Mouse (Mus musculus) kidney, embryonic 15.5 days (tissue): ENCODE measurements around the gene Bhlhe40. TPM values are rescaled to one million over a fixed set of nuclear protein-coding genes. Genes with fewer than 3 reads are reported as not detected.

ENCODE experiments used
- ATAC-seq: fragments of 200-750 bp; cut with Nextera tagmentation; replicated peaks from 2 replicates; pipeline ENCODE4 v1.8.0; 2017; ENCODE audit warnings: moderate TSS enrichment; ENCODE audit not compliant: low FRiP score
- H3K27ac ChIP-seq: fragments of 300-500 bp; sonication (generic); 2 replicates; pipeline ENCODE4 v1.5.1; 2015; ENCODE audit warnings: mild to moderate bottlenecking, inconsistent platforms
- H3K27me3 ChIP-seq: fragments of 300-500 bp; sonication (generic); 2 replicates; pipeline ENCODE4 v1.6.1; 2015; ENCODE audit warnings: inconsistent platforms
- H3K36me3 ChIP-seq: fragments of 300-500 bp; sonication (generic); 2 replicates; pipeline ENCODE4 v1.6.1; 2015; ENCODE audit warnings: inconsistent platforms
- H3K4me1 ChIP-seq: fragments of 300-500 bp; sonication (generic); 2 replicates; pipeline ENCODE4 v1.6.1; 2015; ENCODE audit warnings: inconsistent platforms
- H3K4me2 ChIP-seq: fragments of 300-500 bp; sonication (generic); 2 replicates; pipeline ENCODE4 v1.6.1; 2015; ENCODE audit warnings: moderate library complexity, mild to moderate bottlenecking, inconsistent platforms
- H3K4me3 ChIP-seq: fragments of 300-500 bp; sonication (generic); replicated peaks from 2 replicates; pipeline ENCODE4 v1.5.1; 2015; ENCODE audit warnings: mild to moderate bottlenecking, inconsistent platforms
- H3K9ac ChIP-seq: fragments of 300-500 bp; sonication (generic); 2 replicates; pipeline ENCODE4 v1.6.1; 2015; ENCODE audit warnings: mild to moderate bottlenecking, inconsistent platforms
- H3K9me3 ChIP-seq: fragments of 300-500 bp; sonication (generic); replicated peaks from 2 replicates; pipeline ENCODE4 v1.6.1; 2016; ENCODE audit warnings: inconsistent platforms
- WGBS: fragments of 180-500 bp; shearing (Covaris S2); methylation state at CpG from one replicate; pipeline ENCODE4 v1.1.7; 2015; ENCODE audit warnings: mixed read lengths; 5-methylcytosine and 5-hydroxymethylcytosine counted together
- polyA plus RNA-seq: library from polyadenylated mRNA; unstranded; fragments of >200 nt; fragmentation: Nextera tagmentation; extraction: Ambion mirVana; gene quantifications from 2 replicates; pipeline ENCODE4 v1.2.1, GENCODE M21; 2015

Gene Bhlhe40
- polyA plus RNA-seq, 1 experiment from 2014 or later: 16.0 TPM

DNA sequence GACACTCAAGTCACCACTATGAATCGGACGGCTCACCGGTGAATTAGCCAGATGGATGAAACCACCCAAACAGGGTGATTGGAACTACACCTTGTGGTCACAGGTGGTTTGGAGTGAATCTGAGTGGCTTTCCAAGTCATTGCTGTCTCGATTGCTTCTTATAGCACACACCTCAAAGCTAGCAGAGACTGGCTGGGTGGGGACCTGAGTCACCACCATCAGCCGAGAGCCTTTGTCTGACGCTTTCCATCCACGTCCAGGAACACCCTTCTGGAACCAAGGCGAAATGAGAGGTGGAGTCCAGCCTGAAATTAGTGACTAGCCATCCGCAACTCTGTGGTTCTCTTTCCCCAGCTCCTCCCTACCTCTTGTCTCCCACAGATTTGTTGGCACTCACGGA is 36.9 kb downstream of the Bhlhe40 start:
- 91% methylated on average over 10 of the region's 10 CpGs for WGBS
- ATAC-seq: no peak
- no peak overlapping the region for H3K9ac ChIP-seq

DNA sequence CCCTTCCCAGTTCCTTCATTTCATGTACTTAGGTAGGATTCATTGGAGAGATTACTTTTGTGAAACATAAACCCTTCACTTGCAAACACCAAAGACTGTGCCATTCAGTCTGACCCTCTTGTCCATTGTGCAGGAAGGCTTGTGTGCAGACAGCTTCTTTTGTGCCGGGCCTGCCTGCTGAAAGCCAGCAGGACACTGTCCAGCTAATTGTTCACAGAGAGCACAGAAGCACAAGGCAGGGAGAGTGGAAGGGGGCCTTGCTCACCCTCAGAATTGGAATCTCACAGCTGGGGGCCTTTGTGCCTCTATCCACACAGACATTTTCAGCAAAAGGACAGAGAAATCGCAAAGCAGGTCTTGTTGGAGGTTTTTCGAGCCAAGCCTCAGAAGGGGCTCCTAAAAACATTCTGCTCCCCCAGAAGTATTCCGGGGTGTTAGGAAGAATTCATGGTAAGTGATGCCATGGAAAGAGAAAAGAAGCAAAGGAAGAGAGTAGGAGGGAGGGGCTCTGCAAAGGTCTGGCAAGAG is 38.0 kb downstream of the Bhlhe40 start:
- 78% methylated on average over 4 of the region's 4 CpGs for WGBS
- ATAC-seq: no peak

More for the DNA sequence above, 36.9 kb downstream of the Bhlhe40 start:
- Histone ChIP-seq H3K9me3 (no peaks in the 10 kb centered on the region), H3K36me3 (no peaks in the 10 kb centered on the region), H3K4me2 (no peak overlapping the region), H3K4me1 (peaks cover 6% of the 10 kb centered on the region), H3K4me3 (no peak overlapping the region), H3K27me3 (no peaks in the 10 kb centered on the region), H3K27ac (no peak overlapping the region)

DNA sequence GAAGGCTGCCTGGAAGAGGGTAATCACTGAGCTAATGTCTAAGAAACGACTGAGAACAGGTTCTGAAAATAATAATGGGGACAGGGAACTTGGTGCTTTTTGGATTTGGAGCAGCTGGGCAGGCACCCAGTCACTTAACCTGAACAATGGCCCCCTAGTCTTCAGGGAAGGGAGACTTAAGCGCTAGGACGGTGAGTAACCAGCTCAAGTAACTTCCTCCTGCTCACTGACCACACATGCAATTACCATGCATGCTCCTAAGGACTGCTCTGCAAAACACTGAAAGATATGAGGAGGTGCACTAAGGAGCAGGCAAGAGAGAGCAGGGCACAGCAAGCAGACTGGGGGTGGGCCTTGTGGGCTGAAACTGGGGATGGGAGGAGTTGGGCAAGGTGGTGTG is 39.2 kb downstream of the Bhlhe40 start:
- no peak for ATAC-seq
- WGBS: 69% methylated on average over 3 of the region's 3 CpGs

More for the DNA sequence above, 38.0 kb downstream of the Bhlhe40 start:
- Histone ChIP-seq H3K27me3 (no peaks in the 10 kb centered on the region), H3K4me2 (no peak overlapping the region), H3K27ac (no peak overlapping the region), H3K9me3 (no peaks in the 10 kb centered on the region), H3K4me3 (no peak overlapping the region), H3K36me3 (no peaks in the 10 kb centered on the region), H3K4me1 (peaks cover 6% of the 10 kb centered on the region), H3K9ac (no peak overlapping the region)

DNA sequence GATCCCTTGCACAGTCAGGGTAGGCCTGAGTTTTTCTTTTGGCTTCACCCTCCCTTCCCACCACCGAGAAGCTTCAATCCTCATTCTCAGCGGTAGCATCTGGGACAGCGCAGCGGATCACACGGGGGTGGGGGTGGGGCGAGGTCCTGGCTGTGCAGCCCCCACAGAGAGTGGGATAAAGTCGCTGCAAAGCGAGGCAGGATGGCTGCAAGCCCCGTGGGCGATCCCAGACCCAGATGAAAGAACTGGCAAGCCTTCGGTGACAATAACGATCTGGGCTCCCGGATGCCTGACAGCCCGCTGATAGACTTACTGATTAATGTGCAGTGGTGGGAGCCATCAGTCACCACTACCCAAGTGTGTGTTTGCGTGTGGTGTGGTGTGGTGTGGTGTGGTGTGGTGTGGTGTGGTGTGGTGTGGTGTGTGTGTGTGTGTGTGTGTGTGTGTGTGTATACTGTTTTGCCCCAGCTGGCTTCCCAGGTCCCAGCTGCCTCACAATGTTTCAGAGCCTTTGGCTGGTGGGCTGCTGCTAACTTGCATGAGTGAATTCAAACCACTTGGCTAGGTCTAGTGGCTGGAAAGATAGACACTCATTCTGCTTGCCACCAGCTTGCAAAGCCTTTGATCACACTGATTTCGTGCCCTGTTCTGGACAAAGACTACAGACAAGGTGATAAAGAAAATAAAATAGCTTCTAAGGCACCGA is 40.4 kb downstream of the Bhlhe40 start:
- H3K4me1 ChIP-seq: peaks cover 6% of the 10 kb centered on the region
- H3K36me3 ChIP-seq: no peaks in the 10 kb centered on the region
- H3K27ac ChIP-seq: no peak overlapping the region
- no peak overlapping the region for H3K4me3 ChIP-seq
- no peaks in the 10 kb centered on the region for H3K27me3 ChIP-seq
- 21% methylated on average over 17 of the region's 17 CpGs for WGBS
- H3K4me2 ChIP-seq: peak overlapping the region; percentile 48
- no peak overlapping the region for H3K9ac ChIP-seq
- peak; percentile 42; the same call in 1 of the 2 replicates for ATAC-seq
- no peaks in the 10 kb centered on the region for H3K9me3 ChIP-seq

More for the DNA sequence above, 39.2 kb downstream of the Bhlhe40 start:
- no peaks in the 10 kb centered on the region for H3K9me3 ChIP-seq
- no peaks in the 10 kb centered on the region for H3K27me3 ChIP-seq
- no peak overlapping the region for H3K4me2 ChIP-seq
- H3K4me1 ChIP-seq: peaks cover 6% of the 10 kb centered on the region
- H3K4me3 ChIP-seq: no peak overlapping the region
- H3K27ac ChIP-seq: no peak overlapping the region
- H3K36me3 ChIP-seq: no peaks in the 10 kb centered on the region
- no peak overlapping the region for H3K9ac ChIP-seq

DNA sequence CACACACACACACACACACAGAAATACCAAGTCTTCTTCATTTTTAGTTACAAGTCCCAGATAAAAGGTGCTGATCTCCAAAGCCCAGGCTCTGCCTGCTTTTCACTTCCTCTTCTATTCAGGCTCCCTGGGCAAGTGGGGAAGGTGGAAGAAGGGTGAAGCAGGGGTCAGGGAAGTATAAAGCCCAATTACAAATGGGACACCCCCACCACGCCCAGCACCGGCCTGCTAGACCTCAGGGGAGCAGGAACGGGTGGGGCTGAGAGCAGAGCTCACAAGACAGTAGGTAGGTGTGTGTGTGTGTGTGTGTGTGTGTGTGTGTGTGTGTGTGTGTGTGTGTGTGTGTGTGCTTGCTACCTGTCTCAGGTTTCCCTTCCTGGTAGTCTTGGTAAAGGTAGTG is 42.2 kb downstream of the Bhlhe40 start:
- Histone ChIP-seq H3K36me3 (no peaks in the 10 kb centered on the region), H3K9ac (no peak overlapping the region), H3K27me3 (peaks cover 7% of the 10 kb centered on the region; the same call in 1 of the 2 replicates), H3K9me3 (no peaks in the 10 kb centered on the region), H3K4me3 (no peak overlapping the region), H3K4me1 (peaks cover 6% of the 10 kb centered on the region), H3K27ac (no peak overlapping the region), H3K4me2 (no peak overlapping the region)
- no peak for ATAC-seq
- WGBS: 36% methylated on average over 3 of the region's 3 CpGs

DNA sequence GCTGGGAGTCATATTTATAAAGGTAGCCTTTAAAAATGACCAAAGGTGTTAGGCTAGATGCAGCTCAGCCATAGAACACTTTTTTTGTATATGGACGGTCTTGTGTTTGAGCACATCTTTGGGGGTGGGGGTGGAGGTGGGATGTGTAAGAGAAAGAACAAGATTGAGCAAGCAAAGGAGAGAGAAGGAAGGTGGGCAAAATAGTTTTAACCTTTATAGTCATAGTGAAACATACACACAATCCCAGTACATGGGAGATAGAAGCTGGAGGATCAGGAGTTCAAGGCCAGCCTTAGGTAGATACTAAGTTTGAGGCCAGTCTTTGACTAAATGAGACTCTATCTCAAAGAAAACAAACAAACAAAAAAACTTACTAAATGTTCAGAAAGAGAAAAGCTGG is 42.7 kb downstream of the Bhlhe40 start:
- no peaks in the 10 kb centered on the region for H3K9me3 ChIP-seq
- WGBS: 93% methylated on average over 1 of the region's 1 CpGs
- no peak overlapping the region for H3K4me2 ChIP-seq
- no peak overlapping the region for H3K4me3 ChIP-seq
- no peak for ATAC-seq
- peaks cover 6% of the 10 kb centered on the region for H3K4me1 ChIP-seq
- no peak overlapping the region for H3K27ac ChIP-seq
- H3K9ac ChIP-seq: no peak overlapping the region
- no peaks in the 10 kb centered on the region for H3K36me3 ChIP-seq
- peaks cover 7% of the 10 kb centered on the region; the same call in 1 of the 2 replicates for H3K27me3 ChIP-seq

DNA sequence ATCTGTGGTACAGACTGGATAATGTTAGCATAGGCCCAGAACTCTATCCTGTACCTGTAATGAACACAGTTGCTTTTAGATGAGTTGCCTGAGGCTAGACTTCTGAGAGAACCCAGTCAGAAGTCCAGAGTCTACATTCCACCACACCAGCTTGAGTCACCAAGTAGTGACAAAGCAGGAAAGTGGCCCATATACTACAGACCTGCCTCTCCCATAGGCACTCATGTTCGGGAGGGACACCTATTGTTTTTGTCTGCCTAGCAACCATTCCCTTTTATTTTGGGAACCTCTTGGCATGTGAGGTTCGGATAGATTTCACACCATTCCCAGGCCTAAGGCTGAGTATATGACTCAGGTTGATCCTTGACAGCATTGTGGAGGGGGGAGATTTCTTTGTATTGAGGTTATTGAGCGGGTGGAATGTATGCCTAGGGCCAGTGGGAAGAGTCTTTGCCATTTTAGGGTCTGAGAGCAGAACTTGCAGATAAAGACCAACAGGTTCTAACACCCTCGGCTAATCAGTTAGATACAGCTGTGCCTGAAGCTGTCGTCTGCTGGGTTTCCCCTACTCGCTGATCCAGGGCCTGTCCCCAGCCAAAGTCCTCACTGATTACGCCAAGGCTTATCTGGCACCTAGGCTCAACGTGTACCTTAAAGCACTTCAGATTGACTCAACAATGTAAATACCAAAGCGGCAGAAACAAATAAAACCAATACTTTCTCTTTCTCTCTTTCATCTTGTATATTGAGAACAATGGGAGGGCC is 44.1 kb downstream of the Bhlhe40 start:
- peaks cover 14% of the 10 kb centered on the region for H3K4me1 ChIP-seq
- ATAC-seq: no peak
- H3K36me3 ChIP-seq: no peaks in the 10 kb centered on the region
- H3K27ac ChIP-seq: no peak overlapping the region
- WGBS: 77% methylated on average over 9 of the region's 9 CpGs
- H3K9ac ChIP-seq: no peak overlapping the region
- no peak overlapping the region for H3K4me2 ChIP-seq
- H3K27me3 ChIP-seq: peaks cover 14% of the 10 kb centered on the region; the same call in 1 of the 2 replicates
- H3K4me3 ChIP-seq: no peak overlapping the region
- H3K9me3 ChIP-seq: no peaks in the 10 kb centered on the region

DNA sequence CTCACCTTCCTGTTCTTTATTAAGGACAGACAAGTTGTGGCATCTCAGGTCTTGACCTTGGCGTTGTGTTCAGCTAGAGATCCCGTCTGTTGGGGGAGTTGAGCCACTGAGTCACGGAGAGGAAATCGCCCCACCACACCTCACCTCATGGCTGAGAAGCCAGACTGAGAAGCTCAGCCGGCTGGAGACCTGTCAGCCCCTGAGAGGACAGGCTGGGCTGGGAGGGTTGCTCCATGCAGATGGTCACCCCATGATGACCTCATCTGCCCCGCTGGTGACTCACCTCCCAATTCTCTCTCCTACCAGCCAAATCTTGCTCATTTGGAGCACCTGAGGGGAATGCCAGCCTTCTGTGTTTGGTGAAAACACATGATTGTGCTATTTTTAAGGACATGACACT is 45.5 kb downstream of the Bhlhe40 start:
- Histone ChIP-seq H3K36me3 (no peaks in the 10 kb centered on the region), H3K4me1 (peaks cover 16% of the 10 kb centered on the region), H3K27me3 (peaks cover 14% of the 10 kb centered on the region; the same call in 1 of the 2 replicates), H3K9ac (no peak overlapping the region), H3K9me3 (no peaks in the 10 kb centered on the region), H3K4me3 (no peak overlapping the region), H3K4me2 (no peak overlapping the region), H3K27ac (no peak overlapping the region)
- 64% methylated on average over 6 of the region's 6 CpGs for WGBS
- ATAC-seq: no peak

DNA sequence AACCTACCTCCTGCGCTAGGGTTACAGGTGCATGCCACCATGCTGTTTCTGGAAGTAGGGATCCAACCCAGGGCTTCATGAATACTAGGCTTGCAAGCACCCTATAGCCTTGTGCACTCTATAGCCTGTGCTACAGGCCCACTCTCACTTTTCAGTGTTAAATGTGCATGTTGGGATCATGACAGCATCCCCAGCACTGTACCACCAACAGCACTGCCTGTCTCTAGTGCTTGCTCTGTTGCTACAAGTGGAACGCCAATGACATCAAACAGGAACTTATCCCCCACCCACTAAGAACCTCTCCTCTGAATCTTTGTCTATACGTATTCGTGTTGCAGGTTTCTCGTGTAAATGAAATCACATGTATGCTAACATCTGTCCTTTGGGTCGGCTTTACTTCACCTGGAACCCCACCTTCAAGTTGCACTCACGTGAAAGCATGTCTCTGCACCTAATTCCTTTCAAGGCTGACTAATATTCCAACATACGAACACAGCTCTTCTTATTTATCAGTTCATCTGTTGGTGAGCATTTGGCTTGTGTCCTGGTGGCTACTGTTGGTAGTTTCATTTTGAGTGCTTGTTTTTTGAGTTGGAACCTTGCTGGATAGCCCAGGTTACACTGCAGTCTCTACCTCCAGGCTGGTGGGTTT is 46.7 kb downstream of the Bhlhe40 start:
- Histone ChIP-seq H3K27ac (no peak overlapping the region), H3K4me2 (no peak overlapping the region), H3K27me3 (peaks cover 19% of the 10 kb centered on the region; the same call in 1 of the 2 replicates), H3K4me3 (no peak overlapping the region), H3K4me1 (peaks cover 16% of the 10 kb centered on the region), H3K36me3 (no peaks in the 10 kb centered on the region), H3K9ac (no peak overlapping the region), H3K9me3 (no peaks in the 10 kb centered on the region)
- WGBS: 92% methylated on average over 8 of the region's 8 CpGs
- ATAC-seq: no peak

DNA sequence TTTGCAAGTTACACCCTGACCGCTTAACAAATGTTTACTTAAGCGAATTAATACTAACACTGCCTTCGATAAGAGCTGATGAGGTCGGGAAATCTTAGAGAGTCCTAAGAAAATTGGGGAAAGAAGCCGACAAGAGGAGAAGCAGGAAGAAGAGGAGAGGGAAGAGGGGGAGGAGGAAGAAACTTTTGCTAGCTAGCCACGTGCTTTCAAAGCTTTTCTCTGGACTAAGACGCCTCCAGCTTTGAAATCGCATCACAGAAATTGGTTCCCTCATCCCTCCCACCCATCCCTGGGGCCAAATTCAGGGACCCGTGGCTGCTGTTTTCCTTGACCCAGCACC is 48.7 kb downstream of the Bhlhe40 start:
- Histone ChIP-seq H3K27me3 (peaks cover 19% of the 10 kb centered on the region; the same call in 1 of the 2 replicates), H3K36me3 (no peaks in the 10 kb centered on the region), H3K4me1 (peaks cover 16% of the 10 kb centered on the region), H3K9ac (no peak overlapping the region), H3K4me3 (peak overlapping the region; percentile 42), H3K4me2 (peak overlapping the region; percentile 80), H3K9me3 (no peaks in the 10 kb centered on the region), H3K27ac (no peak overlapping the region)
- no peak for ATAC-seq
- WGBS: 10% methylated on average over 9 of the region's 9 CpGs

DNA sequence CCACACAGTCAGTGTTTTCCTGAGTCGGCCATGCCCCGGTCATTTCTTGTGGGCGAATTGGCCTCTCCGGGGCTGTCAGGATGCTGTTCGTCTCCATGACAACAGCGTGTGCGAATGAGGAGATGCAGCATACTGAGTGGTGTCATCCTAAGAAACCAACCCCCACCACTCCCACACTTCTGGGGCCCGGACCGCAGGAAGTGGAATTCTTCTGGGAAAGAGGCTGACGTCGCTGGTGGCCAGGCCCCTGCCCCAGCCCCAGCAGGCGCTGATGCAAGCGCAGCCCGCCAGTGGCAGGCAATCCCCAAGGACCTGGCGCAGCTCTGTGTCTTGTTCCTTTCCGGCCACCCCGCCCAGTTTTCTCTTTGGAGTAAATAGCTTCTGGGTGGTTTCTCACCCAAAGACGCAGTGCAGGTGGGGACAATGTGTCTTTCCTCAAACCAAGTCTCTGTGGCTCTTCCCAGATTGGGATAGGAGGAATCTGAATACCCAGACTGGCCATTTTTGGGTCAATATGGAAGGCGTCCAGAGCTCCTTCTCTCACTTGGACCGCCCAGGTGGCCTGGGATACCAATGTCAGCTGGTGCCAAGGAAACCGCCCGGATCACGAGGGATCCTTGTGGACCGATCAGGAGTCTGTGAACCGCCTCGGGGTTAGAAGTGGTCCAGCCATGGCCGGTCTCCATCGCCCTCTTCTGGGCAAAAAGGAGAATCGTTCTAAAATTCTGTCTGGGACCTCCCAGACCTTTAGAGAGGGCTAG is 49.2 kb downstream of the Bhlhe40 start:
- peak; percentile 86 for ATAC-seq
- Histone ChIP-seq H3K27ac (no peak overlapping the region), H3K9ac (peak overlapping the region; percentile 39), H3K27me3 (peaks cover 19% of the 10 kb centered on the region; the same call in 1 of the 2 replicates), H3K4me2 (peak overlapping the region; percentile 80), H3K9me3 (no peaks in the 10 kb centered on the region), H3K4me1 (peaks cover 16% of the 10 kb centered on the region), H3K4me3 (peak overlapping the region; percentile 42), H3K36me3 (no peaks in the 10 kb centered on the region)
- WGBS: under 1% methylated on average over 29 of the region's 29 CpGs
